Mouse (Mus musculus) gastrocnemius, adult 8-10 months (tissue): ENCODE data around the gene Dlk1. TPM values are rescaled to one million over a fixed set of nuclear protein-coding genes. Genes with fewer than 3 reads are reported as not detected.

Experiments used
- total RNA-seq, 4 experiments: library from RNA; stranded (reverse); gene quantifications; 2 replicates each; pipeline ENCODE4 v1.2.4; 2022

The Dlk1 gene
- total RNA-seq, 4 experiments from 2014 or later: 0.56 to 1.9 (median 0.95) TPM

Other genes with a start within 250 kb of the Dlk1 start
- gene Rtl1, start 147.5 kb downstream of the Dlk1 start, total RNA-seq: not detected